Mouse (Mus musculus) embryonic fibroblast, embryonic 13.5 days (primary cell): ENCODE measurements around the gene Rcn2.

Source experiments
- CTCF ChIP-seq: IDR thresholded peaks from 2 replicates; pipeline ENCODE4 v1.5.1; 2011; ENCODE audit warnings: mild to moderate bottlenecking, control low read depth, low read length, moderate library complexity, borderline replicate concordance; ENCODE audit not compliant: insufficient read depth
- POLR2A ChIP-seq: IDR thresholded peaks from 2 replicates; pipeline ENCODE4 v1.6.1; 2011; ENCODE audit warnings: low read depth, mild to moderate bottlenecking, control low read depth, low read length, moderate library complexity

DNA sequence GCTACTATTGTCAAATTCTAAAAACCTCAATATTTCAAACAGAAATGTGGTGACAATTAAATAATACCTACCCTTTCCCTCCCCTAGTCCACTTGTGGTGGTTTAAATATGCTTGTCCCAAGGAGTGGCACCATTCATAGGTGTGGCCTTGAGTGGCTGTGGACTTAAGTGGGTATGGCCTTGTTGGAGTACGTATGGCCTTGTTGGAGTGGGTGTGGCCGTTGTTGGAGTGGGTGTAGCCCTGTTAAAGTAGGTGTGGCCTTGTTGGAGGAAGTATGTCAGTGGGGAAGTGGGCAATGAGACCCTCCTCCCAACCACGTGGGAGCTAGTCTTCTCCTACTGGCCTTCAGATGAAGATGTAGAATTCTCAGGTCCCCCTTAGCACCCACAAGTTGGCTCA lies 9.4 kb upstream of the Rcn2 start:
- TF ChIP-seq CTCF, result no peak
- TF ChIP-seq POLR2A, result no peak
